Mouse (Mus musculus) MEL-GATA-1-ER (cell line): Measurements from ENCODE around the gene Pde4a.

Experiments
- DNase-seq: peaks from one replicate; pipeline ENCODE4 v3.0.0-alpha.2; 2012; ENCODE audit warnings: low read depth; ENCODE audit errors: extremely low read depth

Gene Pde4a

GRCm38 (mm10) chr9:21165041-21165951 lies at the start of gene Pde4a:
Pde4a (plus strand) TSS chr9:21165714.
- peak; percentile 93 for DNase-seq

- no peak for DNase-seq
Measured at GRCm38 (mm10) chr9:21117073-21117472, 48.4 kb upstream of the Pde4a start.

GRCm38 (mm10) chr9:21121483-21121882 lies 44.0 kb upstream of the Pde4a start:
- DNase-seq: no peak

- DNase-seq: no peak
Measured at GRCm38 (mm10) chr9:21124837-21125236, 40.7 kb upstream of the Pde4a start.

GRCm38 (mm10) chr9:21125502-21126258 lies 39.8 kb upstream of the Pde4a start:
- peak; percentile 80 for DNase-seq

- DNase-seq: peak; percentile 96
Measured at GRCm38 (mm10) chr9:21126259-21126627, 39.3 kb upstream of the Pde4a start.

GRCm38 (mm10) chr9:21131059-21131956 lies 34.2 kb upstream of the Pde4a start, which contains the start of gene Tyk2:
Tyk2 (minus strand) TSS chr9:21131243.
- DNase-seq: peak; percentile 100

GRCm38 (mm10) chr9:21132102-21132775 lies 33.3 kb upstream of the Pde4a start:
- DNase-seq: no peak

- DNase-seq: no peak
Measured at GRCm38 (mm10) chr9:21133064-21133707, 32.3 kb upstream of the Pde4a start.

- peak; percentile 63 for DNase-seq
Measured at GRCm38 (mm10) chr9:21134595-21135328, 30.8 kb upstream of the Pde4a start.

- no peak for DNase-seq
Measured at GRCm38 (mm10) chr9:21135329-21135890, 30.1 kb upstream of the Pde4a start.

- no peak for DNase-seq
Measured at GRCm38 (mm10) chr9:21135941-21136381, 29.6 kb upstream of the Pde4a start.

- DNase-seq: no peak
Measured at GRCm38 (mm10) chr9:21136401-21136800, 29.1 kb upstream of the Pde4a start.

- peak; percentile 52 for DNase-seq
Measured at GRCm38 (mm10) chr9:21137229-21137628, 28.3 kb upstream of the Pde4a start.

- DNase-seq: no peak
Measured at GRCm38 (mm10) chr9:21138386-21138785, 27.1 kb upstream of the Pde4a start.

- no peak for DNase-seq
Measured at GRCm38 (mm10) chr9:21141922-21142321, 23.6 kb upstream of the Pde4a start.

- no peak for DNase-seq
Measured at GRCm38 (mm10) chr9:21144361-21144760, 21.2 kb upstream of the Pde4a start.

GRCm38 (mm10) chr9:21145431-21145830 lies 20.1 kb upstream of the Pde4a start:
- DNase-seq: no peak

GRCm38 (mm10) chr9:21146722-21147121 lies 18.8 kb upstream of the Pde4a start:
- no peak for DNase-seq
